Mouse (Mus musculus) adrenal gland (tissue): Measurements from ENCODE around the gene Pigc.

ENCODE experiments used
- intact Hi-C: fragments of 180-260 bp; cut with DNase I; formaldehyde crosslinking; loops from one replicate; pipeline ENCODE4 v1.15.1; 2025

Pigc gene

GRCm38 (mm10) chr1:162004821-162005770, 36.1 kb downstream of the Pigc start:
- intact Hi-C loops = no loop called here

GRCm38 (mm10) chr1:162006109-162006508, 37.1 kb downstream of the Pigc start:
- intact Hi-C loops = no loop called here

- intact Hi-C loops = no loop called here
Observed at GRCm38 (mm10) chr1:162008208-162008607, 39.2 kb downstream of the Pigc start.

- intact Hi-C loops = no loop called here
Observed at GRCm38 (mm10) chr1:162008631-162009067, 39.7 kb downstream of the Pigc start.

GRCm38 (mm10) chr1:162009086-162009485, 40.1 kb downstream of the Pigc start:
- intact Hi-C loops = no loop called here

GRCm38 (mm10) chr1:162011523-162012245, 42.7 kb downstream of the Pigc start:
- intact Hi-C loops = no loop called here

- intact Hi-C loops = no loop called here
Observed at GRCm38 (mm10) chr1:162013561-162013960, 44.6 kb downstream of the Pigc start.

GRCm38 (mm10) chr1:162015247-162015862, 46.4 kb downstream of the Pigc start:
- intact Hi-C loops = no loop called here

GRCm38 (mm10) chr1:162016982-162017381, 48.0 kb downstream of the Pigc start:
- intact Hi-C loops = no loop called here

- intact Hi-C loops = no loop called here
Observed at GRCm38 (mm10) chr1:162017975-162018600, 49.1 kb downstream of the Pigc start.

GRCm38 (mm10) chr1:162018601-162018977, 49.6 kb downstream of the Pigc start:
- intact Hi-C loops = no loop called here

GRCm38 (mm10) chr1:162020303-162020731, 51.3 kb downstream of the Pigc start:
- intact Hi-C loops = no loop called here

GRCm38 (mm10) chr1:162020766-162021165, 51.8 kb downstream of the Pigc start:
- intact Hi-C loops = no loop called here
